Mouse (Mus musculus) Patski (cell line): Measurements from ENCODE around the gene Foxd1. TPM values are rescaled to one million over a fixed set of nuclear protein-coding genes. Genes with fewer than 3 reads are reported as not detected.
A peak's percentile ranks its signal among the peaks of the same experiment; 100 is the strongest.

Source experiments
- ATAC-seq: fragments of 100-300 bp; one replicate; pipeline ENCODE4 v1.8.0; 2021
- CTCF ChIA-PET: fragments of 350-600 bp; sonication (Branson Sonifier 250); formaldehyde crosslinking; loops from one replicate; lab custom pipeline; 2022; ENCODE audit warnings: inconsistent platforms; lab: Charles Lee
- POLR2A ChIA-PET: fragments of 350-600 bp; sonication (Branson Sonifier 250); formaldehyde crosslinking; loops from one replicate; lab custom pipeline; 2022; ENCODE audit warnings: antibody characterized with exemption, inconsistent platforms; lab: Charles Lee
- DNase-seq: peaks from one replicate; pipeline ENCODE4 v3.0.0-alpha.2; 2011; ENCODE audit warnings: low read depth, low spot score
- H3K27me3 ChIP-seq: fragments of 371-371 bp; one replicate; pipeline ENCODE4 v1.5.1; 2021
- CTCF ChIP-seq: fragments of 100-300 bp; IDR thresholded peaks from one replicate; pipeline ENCODE4 v1.5.1; 2021
- in situ Hi-C: fragments of 300-500 bp; cut with MboI; formaldehyde crosslinking; loops from 3 replicates; pipeline ENCODE4 v1.11.1; 2018; ENCODE audit warnings: low pct_unique_long_range_greater_than_20kb, mixed read lengths
- polyA plus RNA-seq: library from polyadenylated mRNA; unstranded; gene quantifications from one replicate; pipeline ENCODE4 v1.2.3, GENCODE M21; 2021

Gene Foxd1
- polyA plus RNA-seq: 15.1 TPM

DNA sequence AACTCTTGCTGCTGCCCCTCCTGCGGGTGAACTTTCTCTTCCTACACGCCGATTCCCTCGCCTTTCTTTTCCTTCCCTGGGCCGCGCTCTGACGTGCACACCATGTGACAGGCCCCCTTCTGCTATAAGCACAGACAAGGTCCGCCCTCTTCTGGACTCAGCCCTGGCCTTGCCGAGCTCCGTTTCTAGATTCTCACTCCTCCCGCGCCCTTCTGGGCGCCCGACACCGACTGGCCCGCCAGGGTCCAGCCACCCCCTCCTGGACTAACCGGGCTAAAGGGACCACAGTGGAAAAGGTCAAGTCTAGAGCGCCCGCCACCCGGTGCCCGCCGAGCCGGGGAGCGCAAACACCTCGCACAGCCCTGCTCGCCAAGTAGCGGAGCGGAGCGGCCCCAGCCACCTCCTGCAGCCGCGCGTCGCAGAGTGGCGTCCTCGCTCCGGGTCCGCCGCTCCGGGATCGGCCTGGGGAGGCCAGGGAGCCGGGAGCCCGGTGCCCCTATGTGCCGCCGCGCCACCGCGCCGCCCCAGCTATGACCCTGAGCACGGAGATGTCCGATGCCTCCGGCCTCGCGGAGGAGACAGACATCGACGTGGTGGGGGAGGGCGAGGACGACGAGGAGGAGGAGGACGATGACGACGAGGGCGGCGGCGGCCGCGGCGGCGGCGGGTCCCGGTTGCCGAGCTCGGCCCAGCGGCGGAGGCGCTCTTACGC, at the start of gene Foxd1:
Gene Foxd1, plus strand, starts transcription at position 153 of the 712 bp plus-strand sequence.
- POLR2A ChIA-PET: interaction anchor here (1.1 to 2.2 kb wide), 3 partner anchors 37 to 180 kb away, joined by 3 to 6 read pairs (median 4); no protein-coding TSS in a partner anchor
- no peaks in the 10 kb centered on the region for H3K27me3 ChIP-seq
- DNase-seq (peak; percentile 62), ATAC-seq (peak; percentile 61)
- CTCF ChIA-PET: no interaction called here
- TF ChIP-seq CTCF: no peak
- in situ Hi-C loops: loop anchor here (10.0 kb wide), 1 partner anchor 141 kb away; the partner anchor contains the start of gene Gm10320

DNA sequence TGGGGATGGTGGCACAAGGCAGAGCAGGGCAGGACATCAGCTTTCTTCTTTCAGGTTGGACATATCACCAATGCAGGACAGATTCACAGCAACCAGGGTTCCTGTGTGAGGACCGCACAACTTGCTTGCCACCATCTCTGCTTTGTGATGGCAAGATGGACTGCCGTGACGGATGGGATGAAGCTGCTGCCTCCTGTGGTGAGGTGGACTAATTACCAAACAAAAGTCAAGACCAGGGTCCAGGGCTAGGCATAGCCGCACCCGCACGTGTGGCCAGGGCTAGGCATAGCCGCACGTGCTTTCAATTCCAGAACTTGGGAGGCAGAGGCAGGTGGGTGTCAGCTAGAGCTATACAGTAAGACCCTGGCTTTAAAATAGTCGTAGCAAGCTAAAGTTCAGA, 48.8 kb upstream of the Foxd1 start:
- no peaks in the 10 kb centered on the region for H3K27me3 ChIP-seq
- ATAC-seq (no peak), DNase-seq (no peak)
- CTCF ChIA-PET: interaction anchor here (0.8 kb wide), 1 partner anchor 12 kb away, joined by 3 read pairs; no protein-coding TSS in a partner anchor
- in situ Hi-C loops: no loop called here
- TF ChIP-seq CTCF: no peak
- POLR2A ChIA-PET: no interaction called here

DNA sequence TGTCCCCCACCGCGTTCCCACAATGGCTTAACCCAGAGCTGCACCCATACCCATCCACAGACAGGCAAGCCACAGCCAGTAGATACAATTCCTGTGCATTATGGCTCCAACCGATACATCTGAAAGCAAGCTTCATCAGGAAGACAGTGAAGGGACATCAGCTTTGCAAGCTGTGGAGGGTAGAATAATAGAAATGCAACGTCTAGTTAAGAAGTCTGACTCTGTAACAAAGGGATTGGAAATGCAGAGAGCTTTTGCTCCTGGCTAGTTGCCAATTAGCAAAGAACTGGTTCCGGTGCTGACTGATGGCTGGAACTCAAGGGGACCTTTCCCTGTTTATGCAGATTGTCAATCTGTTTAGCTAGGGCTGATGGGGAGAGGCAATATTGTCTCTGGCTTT, 47.6 kb upstream of the Foxd1 start:
- POLR2A ChIA-PET: interaction anchor here (0.5 kb wide), 1 partner anchor 16 kb away, joined by 5 read pairs; no protein-coding TSS in a partner anchor
- TF ChIP-seq CTCF: no peak
- H3K27me3 ChIP-seq: no peaks in the 10 kb centered on the region
- DNase-seq: no peak
- no peak for ATAC-seq
- CTCF ChIA-PET: no interaction called here
- in situ Hi-C loops: no loop called here

DNA sequence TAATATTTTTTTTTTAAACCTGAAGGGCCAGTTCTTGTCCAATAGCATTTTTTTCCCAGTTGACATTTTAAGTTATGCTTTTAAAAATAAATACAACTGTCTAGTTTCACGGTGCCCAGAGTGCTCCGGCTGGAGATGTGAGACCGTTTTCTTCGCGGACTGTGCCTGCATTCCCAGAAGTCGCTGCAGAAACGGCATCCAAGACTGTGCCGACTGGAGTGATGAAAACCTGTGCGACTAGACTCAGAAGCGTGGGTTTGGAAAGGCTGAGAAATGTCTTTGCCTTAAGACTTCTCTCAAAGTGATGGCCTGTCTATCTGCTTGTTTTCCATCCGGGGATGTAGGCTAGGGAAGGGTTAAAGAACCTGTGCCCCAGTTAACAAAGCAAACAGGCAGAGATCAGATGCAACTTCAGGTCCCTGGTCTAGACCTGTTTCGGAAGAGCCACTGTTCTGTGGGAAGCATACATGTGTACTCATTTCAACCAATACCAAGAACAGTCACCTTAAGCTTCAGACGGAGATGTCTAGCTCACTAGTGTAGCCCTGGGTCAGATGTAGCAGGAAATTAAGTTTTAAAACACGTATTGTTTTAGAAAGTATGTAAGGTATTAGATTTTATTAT, 47.1 kb upstream of the Foxd1 start:
- ATAC-seq (no peak), DNase-seq (no peak)
- no peak for TF ChIP-seq CTCF
- in situ Hi-C loops: no loop called here
- ChIA-PET POLR2A (no interaction called here), CTCF (interaction anchor here (0.7 kb wide), 1 partner anchor 8 kb away, joined by 3 read pairs; no protein-coding TSS in a partner anchor)
- H3K27me3 ChIP-seq: no peaks in the 10 kb centered on the region

DNA sequence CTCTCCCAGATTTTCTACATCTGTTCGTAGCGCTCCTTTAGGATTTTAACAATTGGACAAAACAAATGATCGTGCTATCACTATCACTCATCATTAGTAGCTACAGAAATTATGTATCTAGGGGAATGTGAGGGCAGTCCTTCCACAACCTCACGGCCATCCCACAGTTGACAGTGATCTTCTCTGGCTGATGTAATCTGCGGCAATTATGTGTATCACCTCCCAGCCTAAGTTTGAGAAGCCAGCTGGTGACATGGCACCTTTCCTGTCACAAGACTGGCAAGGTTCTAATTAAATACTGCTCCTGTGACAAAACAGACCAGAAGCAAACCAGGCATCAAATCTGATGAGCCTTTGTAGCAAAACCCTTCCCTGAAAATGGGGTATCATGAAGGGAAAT, 46.0 kb upstream of the Foxd1 start:
- ChIA-PET CTCF (interaction anchor here (1.4 to 1.7 kb wide), 2 partner anchors 9 to 14 kb away, joined by 3 to 5 read pairs; no protein-coding TSS in a partner anchor), POLR2A (interaction anchor here (0.5 to 1.0 kb wide), 2 partner anchors 9 to 663 kb away, joined by 4 to 5 read pairs; partner anchors contain the start of gene Btf3)
- H3K27me3 ChIP-seq: no peaks in the 10 kb centered on the region
- no peak for ATAC-seq
- in situ Hi-C loops: no loop called here
- DNase-seq: no peak
- TF ChIP-seq CTCF: no peak

DNA sequence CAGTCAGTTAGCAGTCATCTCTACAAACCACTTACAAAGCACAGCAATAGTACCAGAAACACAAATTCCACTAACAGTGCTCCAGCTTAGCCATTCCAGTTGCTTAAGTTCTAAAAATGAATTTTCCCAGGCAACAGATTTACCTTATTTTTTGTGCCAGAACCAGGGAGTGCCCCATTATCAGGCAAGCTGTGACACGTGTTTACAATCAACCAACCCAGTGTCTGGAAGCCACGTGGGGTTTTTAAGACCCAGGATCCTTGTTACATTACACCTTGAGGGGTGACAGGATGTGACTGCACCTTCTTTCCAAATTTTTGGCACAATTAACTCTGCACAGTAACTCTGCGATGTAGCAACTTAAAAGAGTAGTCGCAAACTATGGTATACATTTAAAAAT, 45.3 kb upstream of the Foxd1 start:
- no peaks in the 10 kb centered on the region for H3K27me3 ChIP-seq
- DNase-seq (no peak), ATAC-seq (no peak)
- ChIA-PET POLR2A (interaction anchor here (0.5 to 1.0 kb wide), 3 partner anchors 8 to 664 kb away, joined by 3 to 5 read pairs (median 4); partner anchors contain the start of gene Btf3), CTCF (interaction anchor here (1.4 to 1.7 kb wide), 2 partner anchors 10 to 15 kb away, joined by 3 to 5 read pairs; no protein-coding TSS in a partner anchor)
- no peak for TF ChIP-seq CTCF
- in situ Hi-C loops: no loop called here

DNA sequence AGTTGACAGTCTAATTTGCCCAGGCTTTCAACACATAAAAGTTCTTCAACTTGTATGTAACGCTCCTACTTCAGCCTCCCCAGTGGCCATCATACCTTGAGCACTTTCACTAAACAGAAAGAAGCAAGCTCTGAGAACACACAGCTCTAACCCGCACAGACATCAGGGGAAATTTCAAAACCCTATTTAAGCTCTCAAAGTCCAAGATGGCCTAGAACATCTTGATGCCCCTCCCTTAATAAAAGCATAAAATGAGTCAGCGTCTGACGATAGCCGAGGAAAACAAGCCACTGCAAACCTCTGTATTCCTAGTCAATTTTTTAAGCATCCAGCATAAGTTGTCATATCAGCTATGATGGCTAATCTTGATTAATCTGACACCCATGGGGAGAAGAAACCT, 42.4 kb upstream of the Foxd1 start:
- in situ Hi-C loops: no loop called here
- POLR2A ChIA-PET: no interaction called here

DNA sequence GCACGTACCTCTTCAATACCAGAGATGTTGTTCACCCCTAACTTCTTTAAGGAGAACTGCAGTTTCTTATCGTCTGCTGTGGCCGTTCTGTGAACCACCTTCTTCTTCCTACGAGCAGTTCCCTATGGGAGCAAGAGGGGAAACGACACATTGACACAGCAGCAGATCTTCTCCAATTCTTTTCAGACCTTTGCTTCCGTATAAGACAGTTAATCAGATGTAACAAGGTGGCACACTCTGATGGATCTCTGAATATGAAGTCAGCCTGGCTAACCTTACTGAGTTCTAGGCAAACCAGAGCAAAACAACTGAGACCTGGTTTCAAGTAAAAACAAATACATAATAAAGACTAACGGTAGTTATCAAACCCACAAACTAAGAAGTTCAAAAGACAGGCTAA, 40.4 kb upstream of the Foxd1 start:
- POLR2A ChIA-PET: no interaction called here
- CTCF ChIA-PET: no interaction called here
- DNase-seq (no peak), ATAC-seq (no peak)
- in situ Hi-C loops: no loop called here
- no peaks in the 10 kb centered on the region for H3K27me3 ChIP-seq
- TF ChIP-seq CTCF: no peak

More for the DNA sequence above, 42.4 kb upstream of the Foxd1 start:
- no peaks in the 10 kb centered on the region for H3K27me3 ChIP-seq
- no peak for TF ChIP-seq CTCF
- ATAC-seq: no peak
- DNase-seq: no peak
- CTCF ChIA-PET: interaction anchor here (1.1 to 1.6 kb wide), 4 partner anchors 10 to 21 kb away, joined by 3 to 4 read pairs (median 3); no protein-coding TSS in a partner anchor

DNA sequence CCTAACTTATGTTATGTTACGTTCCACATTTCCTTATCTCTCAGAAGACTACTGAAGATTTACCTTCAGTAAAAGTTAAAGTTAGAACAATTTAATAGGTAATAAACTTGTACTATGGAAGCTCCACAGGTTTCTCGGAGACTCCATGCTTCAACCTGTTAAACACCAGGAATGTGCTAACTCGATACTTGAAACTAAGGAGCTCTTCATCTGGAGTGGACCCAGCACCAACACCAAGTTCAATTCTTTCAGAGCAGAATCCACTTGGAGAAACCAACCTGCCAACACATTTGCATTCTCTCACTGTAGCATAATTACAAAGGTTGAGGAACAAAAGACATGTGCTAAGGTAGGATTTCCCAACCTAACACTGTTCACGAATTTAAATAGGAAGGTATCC, 38.9 kb upstream of the Foxd1 start:
- ATAC-seq (no peak), DNase-seq (no peak)
- ChIA-PET POLR2A (no interaction called here), CTCF (no interaction called here)
- TF ChIP-seq CTCF: no peak
- no peaks in the 10 kb centered on the region for H3K27me3 ChIP-seq
- in situ Hi-C loops: no loop called here

DNA sequence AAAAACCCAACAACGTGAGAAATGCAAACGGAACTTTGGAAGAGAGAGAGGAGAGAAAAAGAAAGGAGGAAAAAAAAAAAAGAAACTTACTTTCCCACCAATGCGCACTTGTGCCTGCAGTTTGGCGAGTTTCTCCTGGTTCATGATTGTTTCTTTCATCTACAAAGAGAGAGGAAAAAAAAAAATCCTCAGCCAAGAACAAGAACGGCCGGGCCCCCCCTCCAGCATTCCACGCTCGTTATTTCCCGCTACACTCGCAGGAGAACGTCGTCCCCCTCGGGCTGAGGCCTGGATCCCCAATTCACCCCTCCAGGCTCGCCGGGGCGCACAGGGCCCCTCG, 37.9 kb upstream of the Foxd1 start:
- no peak for TF ChIP-seq CTCF
- POLR2A ChIA-PET: interaction anchor here (0.6 to 1.1 kb wide), 4 partner anchors 16 to 293 kb away, joined by 3 to 5 read pairs (median 3); no protein-coding TSS in a partner anchor
- in situ Hi-C loops: no loop called here
- ATAC-seq (peak; percentile 21), DNase-seq (no peak)
- CTCF ChIA-PET: no interaction called here
- H3K27me3 ChIP-seq: no peaks in the 10 kb centered on the region
